Mouse (Mus musculus): Measurements from ENCODE around the gene Fubp1. TPM values are rescaled to one million over a fixed set of nuclear protein-coding genes. Genes with fewer than 3 reads are reported as not detected.

Gene Fubp1
- 88.2 and 95.0 TPM in 2 replicates for polyA plus RNA-seq (2012; rRNA removed)

DNA sequence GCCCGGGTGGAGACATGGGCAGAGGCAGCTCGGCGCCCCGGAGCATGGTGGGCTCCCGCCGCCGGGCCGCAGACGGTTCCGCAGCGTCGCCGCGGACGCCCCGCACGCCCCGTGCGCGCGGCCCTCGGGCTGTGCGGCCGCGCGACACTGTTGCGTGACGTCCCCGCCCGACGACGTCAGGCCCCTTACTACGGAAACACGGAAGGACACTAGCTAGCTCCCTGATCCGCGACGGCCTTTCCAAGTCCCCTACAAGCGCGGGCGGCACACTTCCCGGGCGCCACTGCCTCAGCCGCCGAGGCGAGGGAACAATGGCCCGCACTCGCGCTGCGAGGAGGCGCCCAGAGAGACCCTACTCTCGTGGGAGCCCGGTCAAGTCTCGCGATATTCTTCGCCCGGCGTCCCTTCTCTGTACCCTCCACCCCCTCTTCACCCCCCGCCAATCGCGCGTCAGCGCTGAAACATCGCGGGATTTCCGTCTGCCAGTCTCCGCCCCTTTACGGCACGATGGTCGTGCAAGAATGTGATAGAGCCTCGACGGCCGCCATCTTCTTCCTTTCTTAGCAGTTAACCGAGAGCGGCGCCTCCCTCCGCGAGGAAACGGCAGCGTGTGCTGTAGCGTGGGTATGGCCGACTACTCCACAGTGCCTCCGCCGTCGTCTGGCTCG is at the start of gene Fubp1, which contains the start of gene Dnajb4:
Gene Fubp1, plus strand, starts transcription at position 456 of the 668 bp plus-strand sequence.
Gene Dnajb4, minus strand, starts transcription at position 336 of the 668 bp plus-strand sequence.
- Histone ChIP-seq H3K4me1 (ENCODE audit: control insufficient read depth, insufficient read depth, low read length) (peaks cover 7% of the 10 kb centered on the region), H3K27ac (ENCODE audit: insufficient read depth, low read length) (peak within 1 kb of the TSS; percentile 99)
- TF ChIP-seq POLR2A (IDR thresholded peaks at IDR 0.05; ENCODE audit: extremely low read depth, insufficient read depth, low read length) (peak; percentile 91), CTCF (IDR thresholded peaks at IDR 0.05; ENCODE audit: extremely low read depth, insufficient read depth, low read length) (no peak)

GRCm38 (mm10) chr3:152160607-152161006 is 49.6 kb upstream of the Fubp1 start:
- Histone ChIP-seq H3K4me3 (ENCODE audit: insufficient read depth, low read length) (no peak overlapping the region), H3K27ac (ENCODE audit: insufficient read depth, low read length) (no peak overlapping the region), H3K4me1 (ENCODE audit: control insufficient read depth, insufficient read depth, low read length) (peaks cover 7% of the 10 kb centered on the region)
- TF ChIP-seq POLR2A (IDR thresholded peaks at IDR 0.05; ENCODE audit: extremely low read depth, insufficient read depth, low read length) (no peak), CTCF (IDR thresholded peaks at IDR 0.05; ENCODE audit: extremely low read depth, insufficient read depth, low read length) (no peak)

More for the DNA sequence above, at the start of gene Fubp1, which contains the start of gene Dnajb4:
- peak within 1 kb of the TSS; percentile 79 for H3K4me3 ChIP-seq (ENCODE audit: insufficient read depth, low read length)

DNA sequence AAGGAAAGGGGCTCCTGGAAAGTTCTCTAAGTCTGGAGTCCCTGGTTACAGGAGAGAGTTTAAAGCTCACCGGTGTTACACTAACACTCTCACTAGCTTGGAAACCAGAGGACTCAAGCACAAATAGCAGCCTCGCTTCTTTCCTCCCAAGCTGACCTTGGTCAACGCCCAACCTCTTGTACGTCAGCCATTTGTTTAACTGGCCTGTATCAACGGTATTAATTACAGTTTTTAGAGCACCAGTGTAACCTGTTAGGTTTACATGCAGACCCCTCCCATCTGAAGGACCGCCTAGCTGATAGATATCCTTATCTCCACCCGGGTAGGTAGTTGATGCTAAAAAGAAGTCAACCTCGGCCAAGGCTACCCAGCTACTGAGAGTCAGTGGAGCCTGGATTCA is 46.9 kb upstream of the Fubp1 start:
- H3K4me1 ChIP-seq (ENCODE audit: control insufficient read depth, insufficient read depth, low read length) = peaks cover 5% of the 10 kb centered on the region
- TF ChIP-seq CTCF (IDR thresholded peaks at IDR 0.05; ENCODE audit: extremely low read depth, insufficient read depth, low read length) (no peak), POLR2A (IDR thresholded peaks at IDR 0.05; ENCODE audit: extremely low read depth, insufficient read depth, low read length) (no peak)
- H3K27ac ChIP-seq (ENCODE audit: insufficient read depth, low read length) = no peak overlapping the region
- no peak overlapping the region for H3K4me3 ChIP-seq (ENCODE audit: insufficient read depth, low read length)

DNA sequence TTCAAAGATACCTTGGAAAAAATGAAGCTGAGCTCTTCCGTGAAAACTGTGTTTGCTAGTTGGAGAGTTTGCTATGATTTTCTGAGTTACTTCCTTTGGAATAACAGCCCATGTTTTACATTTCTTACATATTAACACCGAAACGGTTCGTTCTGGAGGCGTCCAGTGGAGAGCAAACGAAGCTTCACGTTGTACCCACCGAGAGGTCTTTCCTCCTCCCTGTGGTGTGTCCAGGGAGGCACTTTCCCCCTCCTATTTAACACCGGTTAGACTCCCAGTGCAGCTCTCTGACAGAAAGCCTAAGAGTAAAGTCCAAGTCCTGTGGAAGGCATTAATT is 45.2 kb upstream of the Fubp1 start:
- Histone ChIP-seq H3K27ac (ENCODE audit: insufficient read depth, low read length) (no peak overlapping the region), H3K4me3 (ENCODE audit: insufficient read depth, low read length) (peak overlapping the region; percentile 36), H3K4me1 (ENCODE audit: control insufficient read depth, insufficient read depth, low read length) (no peaks in the 10 kb centered on the region)
- TF ChIP-seq POLR2A (IDR thresholded peaks at IDR 0.05; ENCODE audit: extremely low read depth, insufficient read depth, low read length) (no peak), CTCF (IDR thresholded peaks at IDR 0.05; ENCODE audit: extremely low read depth, insufficient read depth, low read length) (no peak)

DNA sequence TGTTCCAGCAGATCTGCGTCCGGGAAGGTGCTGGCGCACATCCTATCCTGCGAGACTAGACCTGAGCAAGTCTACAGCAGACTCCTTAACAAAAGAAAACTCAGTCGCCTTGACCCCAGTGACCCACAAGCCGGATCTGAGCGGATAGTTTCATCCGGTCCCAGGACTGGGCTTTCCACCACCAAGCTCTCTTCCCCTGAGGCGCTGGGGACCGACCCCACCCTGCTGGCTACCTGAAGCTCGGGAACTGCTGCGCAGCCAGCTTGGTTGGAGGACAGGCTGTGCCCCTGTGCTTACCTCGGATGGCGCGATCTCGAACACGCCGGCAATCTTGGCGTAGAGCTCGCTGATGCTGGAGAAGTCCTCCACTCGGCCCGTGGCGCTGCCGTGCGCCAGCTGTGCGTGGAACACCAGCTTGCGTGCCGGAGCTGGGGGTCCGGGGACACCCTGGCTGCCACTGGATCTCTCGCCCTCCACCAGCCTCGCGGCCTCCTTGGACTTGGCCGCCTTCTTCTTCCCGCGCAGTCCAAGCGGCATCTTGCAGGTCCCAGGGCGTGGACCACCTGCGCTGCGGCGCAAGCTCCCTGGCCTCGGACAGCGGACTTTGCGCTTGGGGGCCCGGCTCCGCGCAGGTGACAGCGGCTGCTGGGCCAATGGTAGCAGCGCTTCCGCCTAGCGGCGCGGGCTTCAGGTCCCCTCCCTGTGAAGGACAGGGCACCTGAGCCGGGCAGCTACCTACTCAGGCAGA is 44.7 kb upstream of the Fubp1 start:
- Histone ChIP-seq H3K27ac (ENCODE audit: insufficient read depth, low read length) (no peak overlapping the region), H3K4me1 (ENCODE audit: control insufficient read depth, insufficient read depth, low read length) (no peaks in the 10 kb centered on the region), H3K4me3 (ENCODE audit: insufficient read depth, low read length) (peak overlapping the region; percentile 36)
- TF ChIP-seq POLR2A (IDR thresholded peaks at IDR 0.05; ENCODE audit: extremely low read depth, insufficient read depth, low read length) = no peak
- no peak for TF ChIP-seq CTCF (IDR thresholded peaks at IDR 0.05; ENCODE audit: extremely low read depth, insufficient read depth, low read length)

DNA sequence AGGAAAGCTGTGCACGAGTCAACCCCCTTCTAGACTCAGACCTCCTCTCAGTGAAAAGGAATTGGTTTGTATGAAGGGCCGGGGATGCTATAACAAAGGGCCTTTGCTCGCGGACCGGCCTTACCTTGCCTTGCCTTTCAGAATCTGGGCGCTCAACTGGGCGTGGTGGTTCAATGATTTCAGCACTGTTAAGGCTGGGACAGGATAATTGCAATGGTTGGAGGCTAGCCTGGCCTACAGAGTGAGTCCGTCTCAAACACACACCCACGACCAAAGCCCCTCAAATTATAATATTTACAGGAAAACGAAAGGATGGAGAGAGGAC is 44.2 kb upstream of the Fubp1 start, which contains the start of gene Gipc2:
Gene Gipc2, minus strand, starts transcription at position 132 of the 325 bp plus-strand sequence.
- H3K27ac ChIP-seq (ENCODE audit: insufficient read depth, low read length) = no peak within 1 kb of the TSS
- H3K4me3 ChIP-seq (ENCODE audit: insufficient read depth, low read length) = peak within 1 kb of the TSS; percentile 36
- no peak for TF ChIP-seq POLR2A (IDR thresholded peaks at IDR 0.05; ENCODE audit: extremely low read depth, insufficient read depth, low read length)
- no peak for TF ChIP-seq CTCF (IDR thresholded peaks at IDR 0.05; ENCODE audit: extremely low read depth, insufficient read depth, low read length)
- H3K4me1 ChIP-seq (ENCODE audit: control insufficient read depth, insufficient read depth, low read length) = no peaks in the 10 kb centered on the region

DNA sequence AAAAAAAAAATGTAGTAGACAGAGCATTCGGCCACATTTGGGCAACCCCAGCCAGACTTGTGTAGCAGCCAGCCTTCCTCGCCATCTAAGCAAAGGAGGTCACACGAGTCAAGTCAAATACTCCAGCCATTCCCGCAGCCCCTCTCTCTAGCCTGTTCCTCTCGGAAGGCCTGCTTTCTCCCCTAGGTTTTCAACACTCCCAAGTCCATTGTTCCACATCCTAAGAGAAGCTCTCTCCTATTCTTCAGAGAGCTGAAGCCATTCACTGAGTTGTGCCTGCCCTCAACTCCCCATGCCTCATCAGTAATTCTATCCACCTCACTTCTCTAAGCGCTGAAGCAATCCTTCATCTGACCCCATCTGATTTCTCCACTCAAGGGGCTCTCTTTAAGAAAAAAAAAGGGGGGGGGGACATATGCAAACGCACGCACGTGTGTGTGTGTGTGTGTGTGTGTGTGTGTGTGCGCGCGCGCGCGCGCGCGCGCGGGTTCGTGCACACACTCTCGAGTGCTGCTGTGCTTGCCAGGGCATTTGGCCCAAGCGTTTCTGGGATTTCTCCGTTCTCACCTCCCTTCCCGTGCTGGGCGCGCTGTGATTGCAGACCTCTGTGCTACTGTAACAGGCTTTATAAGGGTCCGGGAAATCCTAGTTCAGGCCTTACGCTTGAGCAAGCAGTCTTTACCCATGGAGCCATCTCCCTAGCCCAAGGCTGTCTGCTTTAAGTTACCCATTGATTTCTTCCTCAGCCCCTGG is 43.3 kb upstream of the Fubp1 start:
- Histone ChIP-seq H3K4me3 (ENCODE audit: insufficient read depth, low read length) (peak overlapping the region; percentile 36; the same call in 1 of the 2 replicates), H3K4me1 (ENCODE audit: control insufficient read depth, insufficient read depth, low read length) (no peaks in the 10 kb centered on the region), H3K27ac (ENCODE audit: insufficient read depth, low read length) (no peak overlapping the region)
- TF ChIP-seq CTCF (IDR thresholded peaks at IDR 0.05; ENCODE audit: extremely low read depth, insufficient read depth, low read length) = no peak
- no peak for TF ChIP-seq POLR2A (IDR thresholded peaks at IDR 0.05; ENCODE audit: extremely low read depth, insufficient read depth, low read length)

DNA sequence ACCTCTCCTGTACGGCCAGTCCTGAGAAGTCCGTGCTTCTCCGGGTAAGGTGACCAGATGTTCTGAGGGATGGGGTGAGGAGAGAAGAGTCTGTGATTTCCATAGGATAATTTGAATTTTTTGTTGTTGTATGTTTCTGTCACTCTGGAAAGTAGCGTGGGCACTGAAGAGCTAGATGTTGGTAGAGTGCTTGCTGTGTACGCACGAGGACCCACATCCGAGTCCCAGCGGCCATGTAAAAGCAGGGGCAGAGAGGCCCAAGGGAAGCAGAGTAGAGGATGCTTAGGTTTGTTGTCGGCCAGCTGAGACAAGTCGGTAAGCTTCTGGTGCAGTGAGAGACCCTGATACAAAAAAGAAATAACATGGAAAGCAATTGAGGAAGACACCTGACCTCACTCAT is 42.2 kb upstream of the Fubp1 start:
- no peak for TF ChIP-seq POLR2A (IDR thresholded peaks at IDR 0.05; ENCODE audit: extremely low read depth, insufficient read depth, low read length)
- TF ChIP-seq CTCF (IDR thresholded peaks at IDR 0.05; ENCODE audit: extremely low read depth, insufficient read depth, low read length) = no peak
- Histone ChIP-seq H3K4me3 (ENCODE audit: insufficient read depth, low read length) (no peak overlapping the region), H3K27ac (ENCODE audit: insufficient read depth, low read length) (no peak overlapping the region), H3K4me1 (ENCODE audit: control insufficient read depth, insufficient read depth, low read length) (no peaks in the 10 kb centered on the region)

GRCm38 (mm10) chr3:152170407-152170806 is 39.8 kb upstream of the Fubp1 start:
- no peaks in the 10 kb centered on the region for H3K4me1 ChIP-seq (ENCODE audit: control insufficient read depth, insufficient read depth, low read length)
- H3K27ac ChIP-seq (ENCODE audit: insufficient read depth, low read length) = no peak overlapping the region
- no peak overlapping the region for H3K4me3 ChIP-seq (ENCODE audit: insufficient read depth, low read length)
- no peak for TF ChIP-seq POLR2A (IDR thresholded peaks at IDR 0.05; ENCODE audit: extremely low read depth, insufficient read depth, low read length)
- no peak for TF ChIP-seq CTCF (IDR thresholded peaks at IDR 0.05; ENCODE audit: extremely low read depth, insufficient read depth, low read length)
